ENCODE assay signal across 8 mouse cellular contexts in the genomic region with DNA sequence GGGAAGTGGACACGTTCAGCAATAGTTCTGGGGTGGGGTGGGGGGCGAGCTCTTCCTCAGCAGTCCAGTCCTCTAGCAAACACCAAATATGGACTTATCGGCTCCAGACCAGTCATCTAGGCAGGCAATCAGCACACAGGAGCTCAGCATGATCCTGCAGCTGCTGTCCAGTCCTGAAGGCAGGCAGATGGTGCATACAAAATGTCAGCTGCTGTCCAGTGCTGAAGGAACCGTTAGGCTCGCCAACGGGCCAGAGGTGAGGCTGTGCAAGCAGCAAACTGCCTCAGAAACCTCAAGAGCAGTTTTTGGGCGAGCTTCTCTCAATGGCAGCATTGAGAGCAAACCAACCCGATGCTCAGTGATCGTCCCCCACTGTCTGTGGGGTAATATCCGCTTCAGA.
DNase-seq lines count a peak whose midpoint lies in the region; ATAC-seq and TF ChIP-seq lines count a peak whose summit lies in the region.

No protein-coding gene starts in this region.

- no peak overlapping the region for H3K4me3 ChIP-seq in forebrain, embryonic 14.5 days (ENCODE audit: low read depth, low read length)
- no peak overlapping the region for H3K4me3 ChIP-seq in forebrain, embryonic 12.5 days (replicated peaks)

- DNase-seq in forebrain, embryonic 14.5 days (ENCODE audit: low spot score), result peak; percentile 16
- DNase-seq in 3T3-L1 (ENCODE audit: low read depth, low spot score), result peak; percentile 69
- DNase-seq in brain, embryonic 14.5 days (ENCODE audit: low read depth), result peak; percentile 51
- DNase-seq in induced T-regulatory cell, adult 2 months (ENCODE audit: low read depth), result peak; percentile 23
- DNase-seq in lung, postnatal 4 days, result peak; percentile 53 to 62
- no peak for DNase-seq in cerebellum, adult 9-11 months

- no peak for TF ChIP-seq POLR2A in brain, embryonic 14.5 days (IDR thresholded peaks at IDR 0.05; ENCODE audit: borderline replicate concordance, extremely low read depth, insufficient read depth, insufficient read length, poor library complexity, severe bottlenecking)

- no peaks in the 10 kb centered on the region for H3K36me3 ChIP-seq in forebrain, embryonic 14.5 days (ENCODE audit: control insufficient read depth, insufficient read depth, low read length)
- no peaks in the 10 kb centered on the region for H3K36me3 ChIP-seq in forebrain, embryonic 12.5 days (replicated peaks)

- no peak for ATAC-seq in forebrain, embryonic 14.5 days
- no peak for ATAC-seq in forebrain, embryonic 12.5 days (ENCODE audit: low FRiP score)
- no peak for ATAC-seq in erythroid progenitor cell, adult 5-6 weeks (replicated peaks; ENCODE audit: low FRiP score, poor library complexity, severe bottlenecking)

- no peaks in the 10 kb centered on the region for H3K4me1 ChIP-seq in forebrain, embryonic 14.5 days (ENCODE audit: control insufficient read depth, insufficient read depth, low read length)
- no peaks in the 10 kb centered on the region for H3K4me1 ChIP-seq in forebrain, embryonic 12.5 days

- H3K4me2 ChIP-seq in forebrain, embryonic 14.5 days (ENCODE audit: low read length), result no peak overlapping the region
- H3K4me2 ChIP-seq in forebrain, embryonic 12.5 days, result no peak overlapping the region

- WGBS in forebrain, embryonic 14.5 days, result 32% methylated on average over 10 of the region's 10 CpGs
- 36% methylated on average over 10 of the region's 10 CpGs for WGBS in forebrain, embryonic 12.5 days

- H3K9ac ChIP-seq in forebrain, embryonic 14.5 days (ENCODE audit: low read length), result no peak overlapping the region
- H3K9ac ChIP-seq in forebrain, embryonic 12.5 days, result no peak overlapping the region

- no peaks in the 10 kb centered on the region for H3K27me3 ChIP-seq in forebrain, embryonic 14.5 days (replicated peaks; ENCODE audit: control insufficient read depth, insufficient read depth, low read length)
- no peaks in the 10 kb centered on the region for H3K27me3 ChIP-seq in forebrain, embryonic 12.5 days

- no peak overlapping the region for H3K27ac ChIP-seq in forebrain, embryonic 14.5 days (ENCODE audit: low read depth, low read length)
- no peak overlapping the region for H3K27ac ChIP-seq in forebrain, embryonic 12.5 days

- no peak for TF ChIP-seq CTCF in brain, embryonic 14.5 days (IDR thresholded peaks at IDR 0.05; ENCODE audit: borderline replicate concordance, extremely low read depth, insufficient read depth, insufficient read length)

- H3K9me3 ChIP-seq in forebrain, embryonic 14.5 days (replicated peaks; ENCODE audit: control insufficient read depth, low read length), result no peaks in the 10 kb centered on the region
- no peaks in the 10 kb centered on the region for H3K9me3 ChIP-seq in forebrain, embryonic 12.5 days
